In genomic region chr9:122586421-122586820, GRCm38 (mm10) we compare ENCODE assay signal across 23 mouse cellular contexts.
DNase-seq lines count a peak whose midpoint lies in the region; ATAC-seq and TF ChIP-seq lines count a peak whose summit lies in the region.
"Had no signal": no experiment of that assay in that cellular context is flagged by ENCODE, and none has a peak within 500 bp of the region (broad histone marks: within the 10 kb centered on the region; RNA-seq: fewer than 3 reads in every experiment).

No protein-coding gene starts in this region.

- H3K9me3 ChIP-seq in hindbrain, embryonic 10.5 days: no peaks in the 10 kb centered on the region
- no peaks in the 10 kb centered on the region for H3K9me3 ChIP-seq in hindbrain, embryonic 14.5 days (ENCODE audit: control insufficient read depth, low read length)
- H3K9me3 ChIP-seq: embryonic facial prominence, embryonic 13.5 days; forebrain, embryonic 12.5 days; G1E; heart, embryonic 12.5 days had no signal

- no peak for TF ChIP-seq POLR2A in kidney, adult 2 months (IDR thresholded peaks at IDR 0.05; ENCODE audit: low read depth, low read length)

- H3K36me3 ChIP-seq in hindbrain, embryonic 10.5 days: no peaks in the 10 kb centered on the region
- 0 out of 2 replicates have a peak, but pooled peaks cover under 1% of the 10 kb centered on the region for H3K36me3 ChIP-seq in hindbrain, embryonic 14.5 days (replicated peaks; ENCODE audit: control insufficient read depth, insufficient read depth)
- H3K36me3 ChIP-seq in kidney, adult 2 months (ENCODE audit: control insufficient read depth, insufficient read depth, low read length): no peaks in the 10 kb centered on the region
- H3K36me3 ChIP-seq: embryonic facial prominence, embryonic 13.5 days; forebrain, embryonic 12.5 days; G1E; heart, embryonic 12.5 days had no signal

- H3K4me2 ChIP-seq in hindbrain, embryonic 14.5 days (replicated peaks): no peak overlapping the region
- H3K4me2 ChIP-seq: embryonic facial prominence, embryonic 13.5 days; forebrain, embryonic 12.5 days; heart, embryonic 12.5 days had no signal

- H3K4me1 ChIP-seq in hindbrain, embryonic 10.5 days (replicated peaks): 0 out of 2 replicates have a peak, but pooled peaks cover 3% of the 10 kb centered on the region
- H3K4me1 ChIP-seq in hindbrain, embryonic 14.5 days (replicated peaks; ENCODE audit: control insufficient read depth, insufficient read depth, low read length): no peaks in the 10 kb centered on the region
- no peaks in the 10 kb centered on the region for H3K4me1 ChIP-seq in kidney, adult 2 months (ENCODE audit: control insufficient read depth, insufficient read depth, low read length)
- H3K4me1 ChIP-seq: forebrain, embryonic 12.5 days; heart, embryonic 12.5 days had no signal

- H3K9ac ChIP-seq in hindbrain, embryonic 14.5 days: no peak overlapping the region
- H3K9ac ChIP-seq: embryonic facial prominence, embryonic 13.5 days; forebrain, embryonic 12.5 days; heart, embryonic 12.5 days had no signal

- H3K27me3 ChIP-seq in hindbrain, embryonic 10.5 days (ENCODE audit: insufficient read depth, poor library complexity, severe bottlenecking): peaks cover 27% of the 10 kb centered on the region
- no peaks in the 10 kb centered on the region for H3K27me3 ChIP-seq in hindbrain, embryonic 14.5 days (ENCODE audit: control insufficient read depth, insufficient read depth, low read length)
- no peaks in the 10 kb centered on the region for H3K27me3 ChIP-seq in kidney, adult 2 months (replicated peaks; ENCODE audit: control insufficient read depth, insufficient read depth, low read length)
- H3K27me3 ChIP-seq: embryonic facial prominence, embryonic 13.5 days; forebrain, embryonic 12.5 days had no signal

- 88% methylated on average over 6 of the region's 6 CpGs for WGBS in hindbrain, embryonic 10.5 days
- 89% methylated on average over 6 of the region's 6 CpGs for WGBS in hindbrain, embryonic 14.5 days
- 74% methylated on average over 6 of the region's 6 CpGs for WGBS in kidney, adult 2 months

- peak overlapping the region; percentile 16; the same call in 1 of the 2 replicates for H3K27ac ChIP-seq in hindbrain, embryonic 10.5 days
- H3K27ac ChIP-seq in hindbrain, embryonic 14.5 days: no peak overlapping the region
- H3K27ac ChIP-seq in kidney, adult 2 months (ENCODE audit: insufficient read depth, low read depth, low read length): no peak overlapping the region
- H3K27ac ChIP-seq: embryonic facial prominence, embryonic 13.5 days; forebrain, embryonic 12.5 days; heart, adult 2 months had no signal

- no peak overlapping the region for H3K4me3 ChIP-seq in hindbrain, embryonic 10.5 days
- no peak overlapping the region for H3K4me3 ChIP-seq in hindbrain, embryonic 14.5 days (replicated peaks; ENCODE audit: low read length)
- H3K4me3 ChIP-seq in kidney, adult 2 months (ENCODE audit: insufficient read depth, low read depth, low read length): no peak overlapping the region
- H3K4me3 ChIP-seq: embryonic facial prominence, embryonic 13.5 days; forebrain, embryonic 12.5 days; heart, adult 2 months; heart, embryonic 12.5 days had no signal

- no peak for ATAC-seq in hindbrain, embryonic 14.5 days (ENCODE audit: low FRiP score)
- ATAC-seq: CD4-positive, CD25-positive, alpha-beta regulatory T cell, adult 4 months; forebrain, embryonic 16.5 days; hindbrain, embryonic 16.5 days; inflammation-experienced regulatory T-cells, adult 6 months; Patski had no signal

- no peak for DNase-seq in hindbrain, embryonic 10.5 days (ENCODE audit: low spot score)
- no peak for DNase-seq in hindbrain, embryonic 14.5 days (ENCODE audit: low spot score)
- DNase-seq in right cerebral cortex, adult 18-20 months: peak; percentile 75
- no peak for DNase-seq in right cerebral cortex, postnatal 10 days (ENCODE audit: low spot score in 2 of 2)
- peak; percentile 84 for DNase-seq in brain, adult 2 months (ENCODE audit: low read depth, low spot score)
- DNase-seq in cerebellum, adult 8-10 months: no peak
- no peak for DNase-seq in kidney, adult 2 months
- DNase-seq: adrenal gland, adult 2 months; adrenal gland, postnatal 25 days; B cell, adult 2 months; cerebellum, adult 9-10 months; cerebellum, postnatal 25 days; gastrocnemius, postnatal 10 days; heart, adult 2 months had no signal

- no peak for TF ChIP-seq CTCF in kidney, adult 2 months (conservative IDR thresholded peaks at IDR 0.05; ENCODE audit: insufficient read depth, insufficient read length, low read depth, low read length)

Comparison
In these comparisons a context has a peak if more than half of its experiments do, and no peak if none do; other contexts are left out.
1. DNase-seq: peak in right cerebral cortex, adult 18-20 months (single experiment) and brain, adult 2 months (single experiment); none in hindbrain, embryonic 10.5 days (single experiment), hindbrain, embryonic 14.5 days (single experiment), right cerebral cortex, postnatal 10 days (0 of 2), cerebellum, adult 8-10 months (single experiment) and kidney, adult 2 months (single experiment).